Mouse (Mus musculus) C2C12 (cell line): ENCODE measurements at regions not wholly inside any gene's neighbourhood (a gene's known extent, or its start where the extent isn't known, plus 50 kb on each side); places are given as distances from the start of the nearest gene placed in this dataset.

Source experiments
- H3K27me3 ChIP-seq: one replicate; pipeline ENCODE4 v1.6.1; 2011; ENCODE audit not compliant: control insufficient read depth, insufficient read depth, insufficient read length
- H3K36me3 ChIP-seq: one replicate; pipeline ENCODE4 v1.6.1; 2011; ENCODE audit not compliant: control insufficient read depth, insufficient read depth
- H3K4me3 ChIP-seq: one replicate; pipeline ENCODE4 v1.5.1; 2011; ENCODE audit warnings: mild to moderate bottlenecking, control low read depth; ENCODE audit not compliant: poor library complexity, insufficient read depth, severe bottlenecking
- H3K79me2 ChIP-seq: one replicate; pipeline ENCODE4 v1.6.1; 2011; ENCODE audit not compliant: control insufficient read depth, insufficient read depth
- H3K79me3 ChIP-seq: one replicate; pipeline ENCODE4 v1.6.1; 2011; ENCODE audit warnings: low read depth, control low read depth
- H3ac ChIP-seq: one replicate; pipeline ENCODE3; 2011; ENCODE audit warnings: low read depth; ENCODE audit not compliant: control insufficient read depth, insufficient read length
- CEBPB ChIP-seq: IDR thresholded peaks from one replicate; pipeline ENCODE4 v1.6.1; 2011; ENCODE audit warnings: low read depth, mild to moderate bottlenecking, control low read depth, moderate library complexity
- CTCF ChIP-seq: IDR thresholded peaks from one replicate; pipeline ENCODE4 v1.5.1; 2011; ENCODE audit not compliant: control insufficient read depth, insufficient read depth, insufficient read length
- FOSL1 ChIP-seq: IDR thresholded peaks from one replicate; pipeline ENCODE4 v1.8.0; 2011; ENCODE audit warnings: mild to moderate bottlenecking, low read length; ENCODE audit not compliant: poor library complexity, insufficient read depth, severe bottlenecking
- MAX ChIP-seq: IDR thresholded peaks from one replicate; pipeline ENCODE4 v1.6.1; 2011; ENCODE audit warnings: mild to moderate bottlenecking, control low read depth
- MYOD1 ChIP-seq: IDR thresholded peaks from one replicate; pipeline ENCODE4 v1.6.1; 2011; ENCODE audit warnings: low read depth; ENCODE audit not compliant: control insufficient read depth, insufficient read length
- MYOG ChIP-seq: IDR thresholded peaks from one replicate; pipeline ENCODE4 v1.6.1; 2011; ENCODE audit not compliant: control insufficient read depth, insufficient read length; ENCODE audit errors: extremely low read depth
- USF1 ChIP-seq: IDR thresholded peaks from one replicate; pipeline ENCODE4 v1.6.1; 2011; ENCODE audit warnings: low read depth, mild to moderate bottlenecking, control low read depth, moderate library complexity
- microRNA-seq: library from miRNA; unstranded; fragments of <30 nt; microRNA quantifications from one replicate; pipeline ENCODE4, GENCODE M21; 2019; ENCODE audit warnings: borderline microRNAs expressed

DNA sequence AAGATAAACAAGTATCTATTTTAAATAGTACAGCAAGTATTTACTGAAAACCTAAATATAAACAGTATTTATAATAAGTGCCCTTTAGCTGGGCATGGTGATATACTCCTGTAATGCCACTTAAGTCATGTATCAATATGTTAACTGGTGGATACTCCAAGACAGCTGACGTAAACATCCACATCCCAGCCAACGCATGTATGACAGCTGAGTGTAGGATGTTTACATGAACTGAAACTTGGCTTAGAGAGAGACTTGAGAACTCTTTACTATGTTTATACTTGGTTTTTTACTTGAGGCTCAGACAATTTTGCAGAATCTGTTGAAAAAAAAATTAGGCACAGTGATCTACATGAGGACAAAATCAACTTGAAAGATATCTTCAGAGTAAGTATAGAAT lies 1836.6 kb upstream of the Lrrc6 start:
- Histone ChIP-seq H3K79me3 (peaks cover 2% of the 10 kb centered on the region), H3K27me3 (no peaks in the 10 kb centered on the region), H3K79me2 (peaks cover 10% of the 10 kb centered on the region), H3K4me3 (no peak overlapping the region), H3K36me3 (peaks cover 42% of the 10 kb centered on the region), H3ac (no peak overlapping the region)
- no peak for TF ChIP-seq MYOD1
- TF ChIP-seq MYOG: no peak
- no peak for TF ChIP-seq CTCF
- TF ChIP-seq MAX: no peak
- no peak for TF ChIP-seq CEBPB
- no peak for TF ChIP-seq FOSL1
- no peak for TF ChIP-seq USF1

- Histone ChIP-seq H3K4me3 (no peak overlapping the region), H3K36me3 (peaks cover 42% of the 10 kb centered on the region), H3ac (no peak overlapping the region), H3K27me3 (no peaks in the 10 kb centered on the region), H3K79me3 (peaks cover 2% of the 10 kb centered on the region), H3K79me2 (peaks cover 9% of the 10 kb centered on the region)
- TF ChIP-seq FOSL1 (no peak), CTCF (no peak), USF1 (no peak), CEBPB (no peak), MYOG (no peak), MAX (no peak), MYOD1 (no peak)
These were observed 1835.1 kb upstream of the Lrrc6 start for GRCm38 (mm10) chr15:68335837-68336236.

- TF ChIP-seq CTCF (no peak), MYOD1 (no peak), MAX (no peak), FOSL1 (no peak), USF1 (no peak), CEBPB (no peak), MYOG (no peak)
These were observed 1815.4 kb upstream of the Lrrc6 start for GRCm38 (mm10) chr15:68316116-68316515.

More at GRCm38 (mm10) chr15:68316116-68316515, 1815.4 kb upstream of the Lrrc6 start:
- H3K36me3 ChIP-seq: no peaks in the 10 kb centered on the region
- no peaks in the 10 kb centered on the region for H3K27me3 ChIP-seq
- H3K79me2 ChIP-seq: no peaks in the 10 kb centered on the region
- no peak overlapping the region for H3K4me3 ChIP-seq
- H3K79me3 ChIP-seq: no peaks in the 10 kb centered on the region
- H3ac ChIP-seq: no peak overlapping the region

Small RNA genes in the stretch of these regions (microRNA-seq; reads per million reads assigned to microRNA genes)
- gene Mir30b: 1,080 reads per million, percentile 87 among the genes with 10 or more reads in this experiment
- gene Mir30d: 3,878 reads per million, percentile 92 among the genes with 10 or more reads in this experiment
